Mouse (Mus musculus) inflammation-experienced regulatory T-cells, adult 6 months (primary cell): Measurements from ENCODE around the gene Trmt61a. TPM values are rescaled to one million over a fixed set of nuclear protein-coding genes. Genes with fewer than 3 reads are reported as not detected.
"Not testable (repeated sequence)": the region's sequence is repeated elsewhere in the genome, so short reads cannot be mapped to it uniquely, and the experiment has no call there.

ENCODE experiments used
- ATAC-seq: one replicate; pipeline ENCODE4 v1.8.0; 2017
- polyA plus RNA-seq, 3 experiments: library from polyadenylated mRNA; unstranded; fragments of 100-300 nt; shearing (Covaris generic); gene quantifications; one replicate each; pipeline ENCODE4 v1.2.1; 2017

Gene Trmt61a
- 1 to 10 TPM; 3.2 to 4.4 (median 3.3) TPM for polyA plus RNA-seq

GRCm38 (mm10) chr12:111677882-111678669 is at the start of gene Trmt61a:
Gene Trmt61a (plus strand): TSS chr12:111678105.
- peak; percentile 95 for ATAC-seq

GRCm38 (mm10) chr12:111648061-111648645 is 29.8 kb upstream of the Trmt61a start:
- no peak for ATAC-seq

DNA sequence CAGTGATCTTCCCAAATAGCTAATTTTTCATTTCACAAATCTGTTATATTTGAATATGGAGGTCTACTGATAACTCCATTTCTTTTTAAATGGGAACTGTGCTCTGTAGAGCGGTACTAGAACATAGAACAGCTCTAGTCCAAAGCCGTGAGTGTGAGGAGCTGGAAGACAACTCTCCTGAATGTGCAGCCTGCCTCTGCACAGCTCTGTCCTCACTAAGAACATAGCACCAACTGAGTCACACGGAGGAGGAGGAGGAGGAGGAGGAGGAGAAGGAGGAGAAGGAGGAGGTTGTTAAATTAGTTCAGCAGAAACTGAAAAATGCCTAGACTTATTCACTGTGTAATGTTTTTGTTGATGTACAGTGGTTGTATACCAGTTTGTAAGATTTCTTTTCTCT is 25.0 kb upstream of the Trmt61a start:
- no peak for ATAC-seq

GRCm38 (mm10) chr12:111653434-111653833 is 24.5 kb upstream of the Trmt61a start:
- peak; percentile 54 for ATAC-seq

- ATAC-seq, result no peak
Observed at GRCm38 (mm10) chr12:111655695-111656094, 22.2 kb upstream of the Trmt61a start.

GRCm38 (mm10) chr12:111659331-111659730 is 18.6 kb upstream of the Trmt61a start:
- ATAC-seq, result no peak

- no peak for ATAC-seq
Observed at GRCm38 (mm10) chr12:111660628-111661027, 17.3 kb upstream of the Trmt61a start.

DNA sequence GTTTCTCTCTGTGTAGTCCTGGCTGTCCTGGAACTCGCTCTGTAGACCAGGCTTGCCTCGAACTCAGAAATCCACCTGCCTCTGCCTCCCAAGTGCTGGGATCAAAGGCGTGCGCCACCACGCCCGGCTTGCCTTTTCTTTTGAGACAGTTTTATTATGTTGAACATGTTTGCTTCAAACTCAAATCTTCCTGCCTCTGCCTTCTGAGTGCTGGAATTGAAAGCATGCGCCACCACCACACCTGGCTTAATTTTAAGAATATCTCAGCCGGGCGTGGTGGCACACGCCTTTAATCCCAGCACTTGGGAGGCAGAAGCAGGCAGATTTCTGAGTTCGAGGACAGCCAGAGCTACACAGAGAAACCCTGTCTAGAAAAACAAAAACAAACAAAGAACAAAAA is 16.4 kb upstream of the Trmt61a start:
- not testable (repeated sequence) for ATAC-seq

- no peak for ATAC-seq
Observed at GRCm38 (mm10) chr12:111663228-111664143, 14.4 kb upstream of the Trmt61a start.

GRCm38 (mm10) chr12:111664144-111664634 is 13.7 kb upstream of the Trmt61a start:
- ATAC-seq, result no peak

- ATAC-seq, result no peak
Observed at GRCm38 (mm10) chr12:111665041-111665880, 12.6 kb upstream of the Trmt61a start.

- ATAC-seq, result no peak
Observed at GRCm38 (mm10) chr12:111666380-111666779, 11.5 kb upstream of the Trmt61a start.

- no peak for ATAC-seq
Observed at GRCm38 (mm10) chr12:111667421-111667820, 10.5 kb upstream of the Trmt61a start.

GRCm38 (mm10) chr12:111668457-111668912 is 9.4 kb upstream of the Trmt61a start:
- peak; percentile 77 for ATAC-seq

DNA sequence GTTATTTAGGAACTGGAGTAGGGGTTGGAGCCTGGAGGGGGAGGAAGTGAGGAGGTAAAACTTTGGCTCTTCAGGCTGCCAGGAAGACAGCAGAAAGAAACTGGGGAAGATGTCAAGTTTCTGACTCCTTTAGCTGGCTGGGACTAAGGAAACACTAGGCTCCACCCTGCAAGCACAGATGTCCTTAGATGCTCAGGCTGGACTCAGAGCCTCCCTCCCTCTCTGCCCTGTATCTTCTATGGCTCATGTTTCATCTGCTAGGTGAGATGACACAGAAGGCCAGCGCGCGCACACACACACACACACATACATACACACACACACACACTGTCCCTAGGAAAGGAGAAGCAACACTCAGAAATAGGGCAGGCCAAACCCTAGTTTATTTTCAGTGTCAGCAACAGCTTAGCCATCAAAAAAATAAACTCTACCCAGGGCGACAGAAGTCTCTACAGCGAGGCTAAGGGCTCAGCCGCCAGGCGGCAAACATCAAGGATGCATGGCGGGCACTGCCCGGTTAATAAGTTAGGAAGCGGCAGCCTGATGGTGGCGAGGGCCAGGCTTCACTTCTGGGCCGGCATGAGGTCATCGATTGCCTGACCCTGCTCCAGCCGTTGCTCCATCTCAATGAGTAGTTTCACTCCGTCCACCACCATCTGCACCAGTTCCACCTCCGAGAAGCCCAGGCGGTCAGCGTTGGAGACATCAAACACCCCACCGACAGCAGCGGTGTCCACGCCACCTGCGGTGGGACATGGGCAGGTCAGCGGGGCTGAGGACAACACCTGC is 8.7 kb upstream of the Trmt61a start:
- ATAC-seq, result no peak

- ATAC-seq, result no peak
Observed at GRCm38 (mm10) chr12:111669961-111670360, 7.9 kb upstream of the Trmt61a start.

DNA sequence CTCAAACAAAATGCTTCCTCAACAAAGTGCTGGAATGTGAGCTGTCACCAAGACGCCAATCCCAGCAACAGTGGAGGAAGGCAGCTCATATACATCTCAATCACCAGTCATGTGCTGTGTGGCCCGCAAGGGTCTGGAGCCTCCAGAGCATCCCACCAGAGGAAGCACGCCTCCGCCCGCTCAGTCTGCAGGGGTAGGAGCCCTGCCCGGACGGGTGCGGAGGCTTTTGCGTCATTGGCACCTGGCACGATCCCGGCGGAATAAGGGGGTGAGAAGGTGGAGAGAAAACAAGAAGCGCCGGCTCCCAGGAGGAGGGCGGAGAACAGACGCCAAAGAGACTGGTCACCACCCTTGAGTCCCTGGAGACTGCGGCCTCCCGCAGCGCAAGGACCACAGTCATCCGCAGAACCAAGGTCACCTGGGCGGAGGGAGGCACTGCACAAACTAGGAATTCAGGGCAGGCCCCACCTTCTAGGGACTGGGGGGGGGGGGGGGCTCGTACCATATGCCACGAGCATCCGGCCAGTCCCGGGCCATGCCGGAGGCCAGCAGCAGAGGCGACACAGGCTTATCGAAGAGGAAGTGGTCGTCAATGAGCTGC is 7.4 kb upstream of the Trmt61a start:
- no peak for ATAC-seq

- no peak for ATAC-seq
Observed at GRCm38 (mm10) chr12:111670976-111671375, 6.9 kb upstream of the Trmt61a start.

DNA sequence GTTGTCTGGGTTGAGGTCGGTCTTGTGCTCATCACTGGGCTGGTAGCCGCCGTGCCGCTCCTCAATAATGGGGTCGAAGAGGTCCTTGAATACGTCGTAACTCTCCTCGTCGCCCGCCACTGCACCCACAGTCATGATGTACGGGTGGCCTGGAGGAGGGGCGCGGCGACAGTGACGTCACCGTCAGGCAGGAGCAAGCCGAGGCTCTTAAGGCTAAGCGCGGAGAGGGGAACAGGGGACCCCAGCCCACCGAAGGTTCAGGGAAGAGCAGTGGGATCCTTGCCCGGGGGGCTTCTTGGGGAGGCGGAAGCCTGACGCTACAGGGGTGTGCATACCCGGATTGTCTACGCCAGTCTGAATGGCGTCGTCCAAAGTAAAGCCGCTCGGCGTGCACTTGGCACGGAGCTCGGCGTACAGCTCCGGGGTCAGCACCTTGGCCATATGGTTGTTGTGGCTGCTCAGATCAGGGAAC is 6.4 kb upstream of the Trmt61a start:
- peak; percentile 61 for ATAC-seq

DNA sequence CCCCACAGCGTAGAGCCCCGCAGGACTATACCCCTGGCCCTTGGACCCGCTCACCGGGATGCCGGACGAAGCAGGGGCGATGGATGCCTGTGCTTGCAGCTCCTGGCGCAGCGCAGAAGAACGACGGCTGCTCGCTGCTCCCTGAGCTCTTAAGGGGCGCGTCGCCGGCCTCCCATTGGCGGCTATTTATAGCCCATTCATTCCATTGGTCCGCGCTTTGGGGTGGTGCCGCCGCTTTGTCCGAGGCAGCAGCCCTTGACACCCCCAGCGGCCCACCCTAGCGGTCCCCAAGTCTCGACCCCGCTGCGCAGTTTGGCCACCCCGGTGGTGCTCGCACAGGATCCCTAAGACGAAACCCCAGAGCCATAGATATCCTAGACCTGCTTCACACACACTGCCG is 5.7 kb upstream of the Trmt61a start, which contains the start of gene Ckb:
Ckb (minus strand) TSS at position 163 of the 400 bp plus-strand sequence.
- peak; percentile 27 for ATAC-seq
